Mouse (Mus musculus) MEL (cell line): Measurements from ENCODE around the gene Lrfn1. TPM values are rescaled to one million over a fixed set of nuclear protein-coding genes. Genes with fewer than 3 reads are reported as not detected.

Experiments used
- DNase-seq: peaks from one replicate; pipeline ENCODE4 v3.0.0; 2011; ENCODE audit warnings: low read depth, low spot score
- H3K27ac ChIP-seq: 2 replicates; pipeline ENCODE4 v1.5.1; 2012; ENCODE audit warnings: low read depth, mild to moderate bottlenecking, control low read depth, low read length, moderate library complexity; ENCODE audit not compliant: control insufficient read depth
- H3K27me3 ChIP-seq, 2 experiments: fragments of 150-350 bp in 1 of 2; sonication (generic) in 1 of 2; 2 replicates each; pipeline ENCODE4 v1.6.1; 2012; ENCODE audit warnings: low read length in 2 of 2, mild to moderate bottlenecking in 2 of 2, improper control_type of control experiment in 1 of 2, moderate library complexity in 1 of 2; ENCODE audit not compliant: insufficient read depth in 2 of 2, control insufficient read depth in 1 of 2
- H3K36me3 ChIP-seq, 2 experiments: 2 replicates each; pipeline ENCODE4 v1.6.1; 2012 to 2014; ENCODE audit warnings: low read length in 2 of 2, improper control_type of control experiment in 1 of 2, inconsistent platforms in 1 of 2, mild to moderate bottlenecking in 1 of 2; ENCODE audit not compliant: insufficient read depth in 2 of 2, control insufficient read depth in 1 of 2
- H3K4me1 ChIP-seq, 2 experiments: fragments of 150-350 bp in 1 of 2; sonication (generic) in 1 of 2; 2 replicates each; pipeline ENCODE4 v1.6.1; 2012; ENCODE audit warnings: low read length in 2 of 2, improper control_type of control experiment in 1 of 2, mild to moderate bottlenecking in 1 of 2; ENCODE audit not compliant: insufficient read depth in 2 of 2, control insufficient read depth in 1 of 2
- H3K4me3 ChIP-seq, 2 experiments: fragments of 150-350 bp in 1 of 2; sonication (generic) in 1 of 2; 2 replicates each; pipeline ENCODE4 v1.5.1; 2012; ENCODE audit warnings: low read depth in 2 of 2, low read length in 2 of 2, mild to moderate bottlenecking in 2 of 2, moderate library complexity in 2 of 2, control low read depth in 1 of 2, improper control_type of control experiment in 1 of 2; ENCODE audit not compliant: control insufficient read depth in 1 of 2, insufficient read depth in 1 of 2
- H3K79me2 ChIP-seq: 2 replicates; pipeline ENCODE4 v1.6.1; 2012; ENCODE audit warnings: mild to moderate bottlenecking, low read length, moderate library complexity; ENCODE audit not compliant: control insufficient read depth, poor library complexity, insufficient read depth
- H3K9ac ChIP-seq: 2 replicates; pipeline ENCODE4 v1.6.1; 2012; ENCODE audit warnings: low read depth, mild to moderate bottlenecking, control low read depth, low read length, moderate library complexity; ENCODE audit not compliant: control insufficient read depth, poor library complexity, severe bottlenecking
- H3K9me3 ChIP-seq: fragments of 150-350 bp; sonication (generic); replicated peaks from 2 replicates; pipeline ENCODE4 v1.6.1; 2012; ENCODE audit warnings: mild to moderate bottlenecking, low read length, improper control_type of control experiment, moderate library complexity; ENCODE audit not compliant: insufficient read depth
- BHLHE40 ChIP-seq: IDR thresholded peaks from 2 replicates; pipeline ENCODE4 v1.6.1; 2012; ENCODE audit warnings: low read depth, mild to moderate bottlenecking, inconsistent platforms, low read length, improper control_type of control experiment, borderline replicate concordance
- CHD2 ChIP-seq: IDR thresholded peaks from 2 replicates; pipeline ENCODE4 v1.6.1; 2011; ENCODE audit warnings: low read length, improper control_type of control experiment
- CTCF ChIP-seq, 3 experiments: IDR thresholded peaks in 2 of 3; conservative IDR thresholded peaks in 1 of 3; 2 replicates each; pipeline ENCODE4 v1.5.1; 2011 to 2012; ENCODE audit warnings: low read length in 3 of 3, low read depth in 2 of 3, mild to moderate bottlenecking in 2 of 3, improper control_type of control experiment in 1 of 3, inconsistent platforms in 1 of 3, mixed read lengths in 1 of 3, moderate library complexity in 1 of 3; ENCODE audit not compliant: control insufficient read depth in 1 of 3, insufficient read depth in 1 of 3, poor library complexity in 1 of 3, severe bottlenecking in 1 of 3
- ELF1 ChIP-seq: IDR thresholded peaks from 2 replicates; pipeline ENCODE4 v1.6.1; 2014; ENCODE audit warnings: low read depth, mild to moderate bottlenecking, inconsistent platforms, low read length, improper control_type of control experiment, moderate library complexity
- GABPA ChIP-seq: IDR thresholded peaks from 2 replicates; pipeline ENCODE4 v1.6.1; 2012; ENCODE audit warnings: low read depth, mild to moderate bottlenecking, inconsistent platforms, low read length, improper control_type of control experiment, moderate library complexity
- HCFC1 ChIP-seq: IDR thresholded peaks from 2 replicates; pipeline ENCODE4 v1.6.1; 2012; ENCODE audit warnings: low read depth, mild to moderate bottlenecking, inconsistent platforms, low read length, improper control_type of control experiment, moderate library complexity
- JUND ChIP-seq: IDR thresholded peaks from 2 replicates; pipeline ENCODE4 v1.6.1; 2011; ENCODE audit warnings: low read depth, mild to moderate bottlenecking, improper control_type of control experiment, low read length
- MAFK ChIP-seq: IDR thresholded peaks from 2 replicates; pipeline ENCODE4 v1.6.1; 2011; ENCODE audit warnings: low read depth, mild to moderate bottlenecking, low read length, improper control_type of control experiment, borderline replicate concordance
- MAZ ChIP-seq: IDR thresholded peaks from 2 replicates; pipeline ENCODE4 v1.6.1; 2012; ENCODE audit warnings: low read depth, mild to moderate bottlenecking, inconsistent platforms, low read length, improper control_type of control experiment
- MXI1 ChIP-seq: IDR thresholded peaks from 2 replicates; pipeline ENCODE4 v1.6.1; 2011; ENCODE audit warnings: mild to moderate bottlenecking, low read depth, low read length, improper control_type of control experiment
- MYC ChIP-seq: IDR thresholded peaks from 2 replicates; pipeline ENCODE4 v1.6.1; 2011; ENCODE audit warnings: low read depth, mild to moderate bottlenecking, low read length, improper control_type of control experiment, moderate library complexity
- NELFE ChIP-seq: IDR thresholded peaks from 2 replicates; pipeline ENCODE4 v1.6.1; 2011; ENCODE audit warnings: low read depth, low read length, improper control_type of control experiment
- NRF1 ChIP-seq: IDR thresholded peaks from 2 replicates; pipeline ENCODE4 v1.6.1; 2014; ENCODE audit warnings: low read depth, mild to moderate bottlenecking, inconsistent platforms, low read length, improper control_type of control experiment, moderate library complexity; ENCODE audit not compliant: poor library complexity, insufficient read depth, severe bottlenecking
- POLR2A ChIP-seq, 2 experiments: IDR thresholded peaks; 2 replicates each; pipeline ENCODE4 v1.6.1; 2011 to 2012; ENCODE audit warnings: low read length in 2 of 2, mild to moderate bottlenecking in 2 of 2, control low read depth in 1 of 2, improper control_type of control experiment in 1 of 2, low read depth in 1 of 2, moderate library complexity in 1 of 2; ENCODE audit not compliant: control insufficient read depth in 1 of 2, insufficient read depth in 1 of 2, poor library complexity in 1 of 2
- POLR2AphosphoS5 ChIP-seq: IDR thresholded peaks from 2 replicates; pipeline ENCODE4 v1.6.1; 2012; ENCODE audit warnings: low read depth, borderline replicate concordance, mild to moderate bottlenecking, inconsistent platforms, low read length, moderate library complexity, mixed read lengths
- RCOR1 ChIP-seq: IDR thresholded peaks from 2 replicates; pipeline ENCODE4 v1.6.1; 2012; ENCODE audit warnings: low read depth, mild to moderate bottlenecking, inconsistent platforms, low read length, improper control_type of control experiment
- SIN3A ChIP-seq: IDR thresholded peaks from 2 replicates; pipeline ENCODE4 v1.6.1; 2012; ENCODE audit warnings: low read length, improper control_type of control experiment, inconsistent platforms
- SMC3 ChIP-seq: IDR thresholded peaks from 2 replicates; pipeline ENCODE4 v1.6.1; 2011; ENCODE audit warnings: low read depth, low read length, improper control_type of control experiment
- TBP ChIP-seq: IDR thresholded peaks from 2 replicates; pipeline ENCODE4 v1.8.0; 2011; ENCODE audit warnings: low read depth, low read length, improper control_type of control experiment
- UBTF ChIP-seq: IDR thresholded peaks from 2 replicates; pipeline ENCODE4 v1.6.1; 2012; ENCODE audit warnings: low read depth, mild to moderate bottlenecking, inconsistent platforms, low read length, improper control_type of control experiment, moderate library complexity, borderline replicate concordance; ENCODE audit not compliant: insufficient read depth
- USF1 ChIP-seq: IDR thresholded peaks from 2 replicates; pipeline ENCODE4 v1.6.1; 2014; ENCODE audit warnings: low read depth, mild to moderate bottlenecking, inconsistent platforms, low read length, improper control_type of control experiment, moderate library complexity
- USF2 ChIP-seq, 2 experiments: IDR thresholded peaks; 2 replicates each; pipeline ENCODE4 v1.6.1; 2011 to 2012; ENCODE audit warnings: improper control_type of control experiment in 2 of 2, low read length in 2 of 2, borderline replicate concordance in 1 of 2, inconsistent platforms in 1 of 2, low read depth in 1 of 2, mild to moderate bottlenecking in 1 of 2; ENCODE audit not compliant: insufficient read depth in 1 of 2
- ZC3H11A ChIP-seq: IDR thresholded peaks from 2 replicates; pipeline ENCODE4 v1.6.1; 2012; ENCODE audit warnings: low read depth, mild to moderate bottlenecking, inconsistent platforms, low read length, improper control_type of control experiment
- ZKSCAN1 ChIP-seq: IDR thresholded peaks from 2 replicates; pipeline ENCODE4 v1.6.1; 2012; ENCODE audit warnings: low read depth, mild to moderate bottlenecking, inconsistent platforms, low read length, improper control_type of control experiment, moderate library complexity
- ZMIZ1 ChIP-seq: IDR thresholded peaks from 2 replicates; pipeline ENCODE4 v1.6.1; 2012; ENCODE audit warnings: low read depth, mild to moderate bottlenecking, inconsistent platforms, low read length, improper control_type of control experiment, moderate library complexity
- ZNF384 ChIP-seq: IDR thresholded peaks from 2 replicates; pipeline ENCODE4 v1.6.1; 2012; ENCODE audit warnings: low read depth, mild to moderate bottlenecking, inconsistent platforms, low read length, improper control_type of control experiment
- polyA plus RNA-seq, 2 experiments: library from polyadenylated mRNA; stranded (reverse) in 1 of 2; unstranded in 1 of 2; fragments of >175 nt in 1 of 2; fragments of >200 nt in 1 of 2; gene quantifications; 2 replicates each; pipeline versions ENCODE4 v1.2.1 to v1.2.4; 2012; ENCODE audit warnings: low replicate concordance in 2 of 2, low read depth in 1 of 2; ENCODE audit not compliant: insufficient read length in 2 of 2, insufficient read depth in 1 of 2, missing spikeins in 1 of 2
- total RNA-seq: library from RNA; depleted of rRNA; stranded (reverse); fragments of 300-350 nt; gene quantifications from 2 replicates; pipeline ENCODE4 v1.2.3, GENCODE M21; 2012

Gene Lrfn1
- total and polyA plus RNA-seq, 3 experiments = 1.9 to 5.8 TPM; not detected in 1

- TF ChIP-seq MAFK (peak; percentile 77; the same call in 1 of the 2 replicates), BHLHE40 (peak; percentile 70)
These were observed 19.5 kb upstream of the Lrfn1 start (continued) for GRCm38 (mm10) chr7:28432252-28432651.

DNA sequence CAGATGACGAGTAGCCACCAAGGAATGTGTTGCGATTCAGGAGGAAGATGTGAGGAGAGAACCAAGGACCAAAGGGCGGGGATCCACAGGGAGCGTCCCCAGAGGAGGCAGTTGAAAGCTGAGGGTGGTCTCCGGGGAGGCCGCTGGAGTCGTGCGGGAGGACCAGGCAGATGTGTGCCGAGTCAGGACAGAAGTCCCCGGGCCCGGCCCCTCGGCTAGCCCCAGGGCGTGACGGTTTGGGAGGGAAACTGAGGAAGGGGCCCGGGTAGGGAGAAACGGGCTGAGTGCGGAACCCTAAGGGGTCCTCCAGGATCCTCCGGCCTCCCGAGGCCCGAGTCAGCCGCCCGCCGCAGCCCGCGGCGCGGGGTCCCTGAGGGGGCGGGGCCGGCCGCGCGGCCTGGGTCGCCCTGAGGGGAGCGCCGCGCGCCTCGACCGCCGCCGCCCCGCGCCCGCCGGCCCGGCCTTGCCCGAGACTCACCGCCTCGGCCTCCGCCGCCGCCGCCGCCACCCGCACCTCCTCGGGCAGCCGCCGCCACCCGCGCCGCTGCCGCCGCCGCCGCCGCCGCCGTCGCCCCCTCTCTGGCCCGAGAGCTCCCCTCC lies 16.0 kb upstream of the Lrfn1 start:
- TF ChIP-seq HCFC1 (0 out of 2 replicates have a peak, but pooled peaks have one; percentile 24), ZNF384 (no peak), GABPA (no peak), JUND (no peak), NELFE (0 out of 2 replicates have a peak, but pooled peaks have one; percentile 11)
- Histone ChIP-seq H3K9ac (peak overlapping the region; percentile 86), H3K9me3 (no peaks in the 10 kb centered on the region), H3K27me3 (no peaks in the 10 kb centered on the region), H3K27ac (no peak overlapping the region), H3K4me3 (peak overlapping the region; percentile 78 to 87), H3K36me3 (peaks cover 0 to 56% of the 10 kb centered on the region in 2 experiments; a peak in 2 of 4 replicates), H3K79me2 (peaks cover 12% of the 10 kb centered on the region), H3K4me1 (peaks cover 35 to 46% of the 10 kb centered on the region in 2 experiments)
- no peak for DNase-seq

DNA sequence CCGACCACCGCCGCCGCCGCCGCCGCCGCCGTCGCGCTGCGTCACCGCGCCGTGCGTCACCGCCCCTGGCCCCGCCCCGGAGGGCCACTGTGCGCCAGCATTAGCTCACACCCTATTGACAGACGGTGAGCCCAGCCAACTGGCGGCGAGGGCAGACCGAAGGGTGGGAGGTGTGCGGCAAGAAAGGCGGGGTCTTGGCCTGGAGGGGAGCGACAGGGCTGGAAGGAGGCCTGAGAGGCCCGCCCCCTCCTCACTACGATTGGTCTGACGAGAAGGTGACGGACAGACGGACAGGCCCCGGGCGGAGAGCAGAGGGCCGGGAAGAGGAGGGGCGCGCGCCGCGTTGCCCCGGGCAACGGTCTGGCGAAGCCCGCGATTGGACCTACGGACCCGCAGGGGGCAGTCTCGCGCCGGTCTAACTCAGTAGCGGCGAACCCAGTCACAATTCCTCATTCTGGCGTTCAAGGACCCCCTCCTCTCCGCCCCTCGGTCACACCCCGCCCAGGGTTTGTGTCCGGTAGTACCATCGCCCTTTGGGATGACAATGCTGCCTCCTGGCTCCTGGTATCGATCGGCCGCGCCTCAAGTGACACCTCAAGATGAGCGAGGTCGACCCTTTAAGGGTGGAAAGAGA lies 15.4 kb upstream of the Lrfn1 start:
- peaks cover 8% of the 10 kb centered on the region for H3K79me2 ChIP-seq
- H3K9me3 ChIP-seq = no peaks in the 10 kb centered on the region
- H3K27ac ChIP-seq = peak overlapping the region; percentile 83
- peaks cover 0 to 54% of the 10 kb centered on the region in 2 experiments; a peak in 2 of 4 replicates for H3K36me3 ChIP-seq
- H3K27me3 ChIP-seq = no peaks in the 10 kb centered on the region
- H3K9ac ChIP-seq = peak overlapping the region; percentile 86
- H3K4me1 ChIP-seq = peaks cover 31 to 48% of the 10 kb centered on the region in 2 experiments
- peak; percentile 100 for DNase-seq
- H3K4me3 ChIP-seq = peak overlapping the region; percentile 65 to 78
- TF ChIP-seq MYC (no peak), USF2 (IDR thresholded peaks at IDR 0.05; ENCODE audit: borderline replicate concordance in 1 of 2, insufficient read depth in 1 of 2, low read depth in 1 of 2, low read length in 2 of 2) (no peak), ZKSCAN1 (no peak), TBP (peak; percentile 20; the same call in 1 of the 2 replicates), RCOR1 (no peak), JUND (no peak), UBTF (0 out of 2 replicates have a peak, but pooled peaks have one; percentile 39), MAZ (peak; percentile 91), CHD2 (peak; percentile 66), CTCF (IDR thresholded peaks at IDR 0.05 in 2 of 3, conservative IDR thresholded peaks at IDR 0.05 in 1 of 3; ENCODE audit: control insufficient read depth in 1 of 3, insufficient read depth in 1 of 3, low read depth in 2 of 3, low read length in 3 of 3, poor library complexity in 1 of 3, severe bottlenecking in 1 of 3) (peak in 2 of 3 experiments; percentile 75 to 81; a peak in 5 of 6 replicates), USF1 (no peak), ZNF384 (no peak), SMC3 (peak; percentile 29; the same call in 1 of the 2 replicates), NELFE (no peak; the same call in 1 of the 2 replicates), POLR2A (IDR thresholded peaks at IDR 0.05; ENCODE audit: control insufficient read depth in 1 of 2, insufficient read depth in 1 of 2, low read depth in 1 of 2, low read length in 2 of 2, poor library complexity in 1 of 2) (peak; percentile 44 to 66; a peak in 3 of 4 replicates), POLR2AphosphoS5 (no peak), HCFC1 (peak; percentile 66), SIN3A (peak; percentile 62), GABPA (no peak), ZMIZ1 (no peak), ZC3H11A (no peak), ELF1 (peak; percentile 62), MXI1 (no peak), NRF1 (peak; percentile 45; the same call in 1 of the 2 replicates)
